Mouse (Mus musculus): ENCODE data around the gene Eral1. TPM values are rescaled to one million over a fixed set of nuclear protein-coding genes. Genes with fewer than 3 reads are reported as not detected.

Gene Eral1
- total RNA-seq (2021) = 33.6 and 36.0 TPM in 2 replicates
- long read RNA-seq, transcript Eral1-201 (10 exons, 2,014 nt) = major isoform, 36 of 50 reads
- long read RNA-seq, transcript Eral1-203 (9 exons, 2,131 nt) = minor isoform, 5 of 50 reads
- long read RNA-seq, partial matches to known transcripts = 2 of 50 reads
- long read RNA-seq, other reads (novel, unspliced or antisense) = 7 of 50 reads

- DNase-seq = peak; percentile 84
These were observed at the start of gene Eral1 for GRCm38 (mm10) chr11:78079961-78080921. TSS of gene Eral1 (minus strand) at chr11:78080383.

- DNase-seq = no peak
These were observed 49.3 kb upstream of the Eral1 start for GRCm38 (mm10) chr11:78129458-78129857.

- no peak for DNase-seq
These were observed 46.6 kb upstream of the Eral1 start for GRCm38 (mm10) chr11:78126739-78127138.

DNA sequence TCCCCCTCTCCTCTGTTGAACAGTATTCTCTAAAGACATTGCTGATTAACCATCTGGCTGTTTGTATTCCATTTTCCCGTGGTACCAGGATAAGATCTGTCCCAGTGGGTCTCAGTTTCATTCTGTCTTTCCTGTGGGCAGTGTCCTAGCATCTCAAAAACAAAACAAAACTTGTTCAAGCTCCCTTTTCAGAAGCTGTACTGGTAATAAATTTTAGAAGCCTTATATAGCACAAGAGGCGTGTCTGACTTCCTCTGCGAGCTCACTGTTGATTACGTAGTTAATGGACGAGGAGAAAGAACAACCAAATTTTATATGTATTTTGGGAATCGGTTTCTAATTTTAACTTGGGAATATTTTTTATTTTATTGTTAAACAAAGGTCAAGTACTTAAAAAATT is 45.5 kb upstream of the Eral1 start:
- DNase-seq = no peak

GRCm38 (mm10) chr11:78123782-78124181 is 43.6 kb upstream of the Eral1 start:
- no peak for DNase-seq

DNA sequence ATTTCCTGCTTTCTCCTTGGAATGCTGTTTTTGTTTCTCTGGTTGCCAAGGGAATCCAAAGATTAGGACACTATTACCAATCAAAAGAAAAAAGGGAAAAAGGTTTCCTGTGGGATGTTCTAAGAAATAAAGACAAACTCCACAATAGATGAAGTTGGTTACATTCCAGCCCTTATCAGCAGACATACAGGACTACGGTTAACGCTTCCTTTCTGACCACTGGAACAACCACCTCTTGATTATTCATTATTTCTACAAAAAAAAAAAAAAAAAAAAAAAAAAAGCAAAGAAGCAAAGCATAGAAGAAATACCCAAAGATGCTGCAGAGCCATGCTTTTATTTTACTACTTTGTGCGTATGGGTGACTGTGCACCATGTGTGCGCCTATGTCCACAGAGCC is 42.6 kb upstream of the Eral1 start:
- no peak for DNase-seq

GRCm38 (mm10) chr11:78121176-78121575 is 41.0 kb upstream of the Eral1 start:
- DNase-seq = no peak

GRCm38 (mm10) chr11:78119898-78120297 is 39.7 kb upstream of the Eral1 start:
- DNase-seq = no peak

DNA sequence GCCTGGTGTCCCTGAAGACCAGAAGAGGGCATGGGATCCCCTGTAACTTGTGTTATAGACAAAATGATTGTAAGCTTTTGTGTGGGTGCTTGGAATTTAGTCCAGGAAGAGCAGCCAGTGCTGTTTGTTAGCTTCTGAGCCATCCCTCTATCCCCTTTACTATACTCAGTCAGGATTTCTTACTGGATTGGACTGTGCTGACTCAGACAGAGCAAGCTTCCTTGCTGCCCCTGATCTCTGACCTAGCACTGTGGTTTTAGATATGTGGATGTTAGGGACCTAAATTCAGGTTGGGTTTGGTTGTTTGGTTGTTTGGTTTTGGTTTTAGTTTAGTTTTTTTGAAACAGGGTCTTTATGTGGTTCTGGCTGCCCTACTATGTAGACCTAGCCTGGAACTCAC is 38.3 kb upstream of the Eral1 start:
- DNase-seq = no peak

DNA sequence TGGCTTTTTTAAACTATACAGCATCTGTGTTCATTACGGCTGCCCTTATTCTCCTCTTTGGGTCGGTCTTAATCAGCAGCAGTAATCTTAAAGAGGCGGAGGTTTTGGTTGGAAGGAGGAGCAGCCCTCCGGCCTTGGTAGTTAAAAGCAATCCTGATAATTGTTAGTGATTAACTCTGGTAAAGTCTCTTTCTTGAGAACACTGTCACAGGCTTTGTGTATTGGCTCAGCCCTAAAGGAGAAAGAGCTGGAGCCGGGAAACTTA is 35.9 kb upstream of the Eral1 start:
- DNase-seq = no peak

GRCm38 (mm10) chr11:78115367-78116145 is 35.4 kb upstream of the Eral1 start:
- DNase-seq = peak; percentile 94

DNA sequence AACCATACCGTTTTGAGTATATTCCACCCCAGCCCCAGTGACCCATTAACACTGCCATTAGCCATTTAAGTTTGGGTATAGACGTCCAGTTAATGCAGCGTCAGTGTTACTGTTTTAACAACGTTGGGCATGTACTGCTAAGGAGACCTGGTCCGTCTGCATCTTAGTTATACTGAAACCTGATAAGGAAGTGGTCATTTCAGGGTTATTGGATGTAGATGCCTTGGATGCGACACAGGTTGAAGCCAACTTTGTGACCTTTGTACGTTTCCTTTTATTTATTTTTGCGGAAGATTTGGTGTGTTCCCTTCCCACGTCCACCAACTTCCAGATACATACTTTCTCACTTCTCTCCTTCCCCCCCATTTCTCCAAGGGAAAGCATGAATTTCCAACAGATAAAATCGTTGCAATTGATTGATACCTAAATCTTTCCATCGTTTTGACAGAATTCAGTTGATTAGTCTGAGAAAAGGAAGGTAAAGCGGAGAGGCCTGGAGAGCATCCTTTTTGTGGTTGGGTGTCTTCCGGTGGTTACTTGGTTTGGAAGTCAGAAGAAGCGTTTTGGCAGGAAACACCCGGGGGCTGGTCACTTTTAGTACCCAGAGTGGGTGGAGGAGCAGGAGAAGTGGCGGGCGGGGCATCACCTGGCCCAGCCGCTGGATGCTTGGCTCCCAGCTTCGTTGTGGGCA is 34.6 kb upstream of the Eral1 start:
- DNase-seq = no peak

DNA sequence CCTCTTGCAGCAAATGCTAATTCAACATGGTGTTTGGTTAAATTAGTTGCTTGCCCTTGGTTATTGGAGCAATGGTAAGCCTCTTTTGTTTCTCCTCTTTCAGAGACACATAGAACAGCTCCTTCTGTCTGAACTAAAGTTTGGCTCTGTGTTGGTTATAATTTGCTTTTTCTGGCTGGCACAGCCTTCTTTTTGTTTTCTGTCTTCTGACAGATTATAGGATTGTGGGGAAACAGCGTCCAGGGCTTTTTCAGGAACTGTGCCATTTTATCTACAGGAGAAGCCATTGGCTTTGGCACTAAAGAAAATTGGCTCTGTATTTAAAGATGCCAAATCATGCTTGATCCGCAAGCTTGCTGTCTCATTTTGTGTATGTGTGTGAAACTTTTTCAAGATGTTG is 33.4 kb upstream of the Eral1 start:
- DNase-seq = no peak

- no peak for DNase-seq
These were observed 24.3 kb upstream of the Eral1 start for GRCm38 (mm10) chr11:78104501-78104900.

DNA sequence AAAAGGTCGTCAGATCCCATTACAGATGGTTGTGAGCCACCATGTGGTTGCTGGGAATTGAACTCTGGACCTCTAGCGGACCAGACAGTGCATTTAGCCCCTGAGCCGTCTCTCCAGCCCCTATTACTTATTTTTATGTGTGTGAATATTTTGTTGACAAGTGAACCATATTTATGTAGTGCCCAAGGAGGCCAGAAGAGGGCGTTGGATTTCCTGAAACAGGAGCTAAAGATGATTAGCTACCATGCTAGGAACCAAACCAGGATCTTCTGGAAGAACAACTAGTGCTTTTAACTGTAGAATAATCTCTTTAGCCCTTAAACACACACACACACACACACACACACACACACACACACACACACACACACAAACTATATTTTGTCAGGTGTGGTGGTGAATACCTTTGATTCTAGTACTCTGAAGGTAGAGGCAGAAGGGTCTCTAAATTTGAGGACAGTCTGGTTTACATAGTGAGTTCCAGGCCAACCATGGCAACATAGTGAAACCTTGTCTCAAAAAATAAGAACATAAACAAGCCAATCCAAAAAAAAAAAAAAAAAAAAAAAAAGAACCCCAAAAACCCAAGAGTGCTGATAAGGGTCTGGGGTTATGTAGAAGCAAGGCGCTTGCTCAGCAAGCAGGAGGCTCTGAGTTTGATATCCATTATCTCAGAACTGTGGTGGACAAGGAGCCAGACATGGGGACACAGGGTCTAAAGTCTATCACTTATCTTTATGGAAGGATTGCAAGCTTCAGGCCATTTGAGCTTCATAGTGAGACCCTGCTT is 23.0 kb upstream of the Eral1 start:
- no peak for DNase-seq

DNA sequence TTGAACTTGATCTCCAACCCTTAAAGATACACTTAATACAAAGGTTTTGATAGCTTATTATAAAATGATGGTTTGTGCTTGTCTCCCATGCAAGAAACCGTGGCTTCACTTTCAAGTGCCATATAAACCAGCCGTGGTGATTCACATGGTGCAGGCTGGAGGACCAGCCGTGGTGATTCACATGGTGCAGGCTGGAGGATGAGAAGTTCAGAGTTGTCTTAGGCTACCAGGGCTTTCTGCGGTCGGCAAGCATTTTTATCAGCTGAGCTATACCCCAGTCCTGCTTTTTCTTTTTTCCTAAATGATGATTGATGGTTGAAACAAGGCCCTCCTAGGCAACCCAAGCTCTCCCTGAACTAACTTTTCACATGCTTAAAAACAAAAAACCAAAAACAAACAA is 22.0 kb upstream of the Eral1 start:
- DNase-seq = no peak

DNA sequence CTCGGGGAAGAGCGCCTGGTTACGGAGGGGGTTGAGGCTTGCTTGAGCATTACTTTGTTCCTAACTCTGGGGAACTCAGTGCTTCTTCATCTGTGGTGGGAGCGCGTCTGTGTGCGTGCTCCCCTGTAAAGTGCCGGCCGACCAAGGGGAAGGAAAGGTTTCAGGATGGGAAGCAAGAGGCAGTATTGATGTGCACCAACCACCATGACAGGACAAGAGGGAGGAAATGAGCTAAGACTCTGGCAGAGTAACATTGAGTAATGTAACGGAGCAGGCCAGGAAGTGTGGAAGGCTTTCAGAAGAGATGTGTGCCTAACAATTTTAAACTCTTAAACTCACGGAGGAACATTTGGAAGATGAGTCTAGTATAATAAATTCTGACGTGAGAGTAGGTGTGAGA is 20.6 kb upstream of the Eral1 start:
- no peak for DNase-seq

DNA sequence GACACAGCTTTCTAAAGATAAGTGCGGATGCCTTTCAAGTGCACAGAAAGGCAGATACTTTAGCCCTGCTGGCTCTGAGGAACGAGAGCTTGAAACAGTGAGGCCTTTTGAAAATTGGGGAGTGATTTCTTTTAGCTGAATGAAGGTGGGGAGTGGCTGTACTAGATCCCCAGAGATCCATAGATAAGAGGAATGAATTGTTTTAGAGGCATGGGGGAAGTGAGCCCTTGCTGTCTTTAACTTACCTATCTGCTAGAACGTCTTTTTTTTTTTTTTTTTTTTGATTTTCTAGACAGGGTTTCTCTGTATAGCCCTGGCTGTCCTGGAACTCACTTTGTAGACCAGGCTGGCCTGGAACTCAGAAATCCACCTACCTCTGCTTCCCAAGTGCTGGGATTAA is 16.9 kb upstream of the Eral1 start:
- DNase-seq = no peak

- DNase-seq = no peak
These were observed 14.9 kb upstream of the Eral1 start for GRCm38 (mm10) chr11:78095144-78095516.

GRCm38 (mm10) chr11:78094504-78095143 is 14.4 kb upstream of the Eral1 start, which contains the start of gene Fam222b:
TSS of gene Fam222b (plus strand) at chr11:78094660.
- peak; percentile 96 for DNase-seq

DNA sequence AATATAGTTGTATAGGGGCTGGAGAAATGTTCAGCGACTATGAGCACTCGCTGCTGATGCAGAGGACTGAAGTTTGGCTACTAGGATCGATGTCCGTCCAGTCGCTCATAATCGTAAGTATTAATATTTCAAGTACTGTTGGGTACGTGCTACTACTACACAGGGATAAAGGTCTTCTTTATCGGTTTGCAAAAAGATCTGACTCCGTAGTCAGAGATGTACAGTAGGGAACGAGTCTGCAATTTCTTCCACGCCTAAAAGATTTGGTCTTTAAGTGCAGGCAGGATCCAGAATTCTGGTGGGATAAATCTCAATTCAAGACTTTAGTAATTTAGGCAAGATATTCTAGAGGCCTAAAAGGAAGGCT is 13.9 kb upstream of the Eral1 start:
- no peak for DNase-seq
